Mouse (Mus musculus) brain, embryonic 14.5 days (tissue): ENCODE results near the gene Apom.

Source experiments
- CTCF ChIP-seq: fragments of 200-500 bp; IDR thresholded peaks from 2 replicates; pipeline ENCODE4 v1.5.1; 2012; ENCODE audit warnings: inconsistent platforms, mild to moderate bottlenecking, moderate library complexity, borderline replicate concordance; ENCODE audit not compliant: insufficient read depth, insufficient read length; ENCODE audit errors: extremely low read depth
- POLR2A ChIP-seq: fragments of 200-500 bp; IDR thresholded peaks from 2 replicates; pipeline ENCODE4 v1.6.1; 2012; ENCODE audit warnings: mild to moderate bottlenecking, inconsistent platforms, borderline replicate concordance; ENCODE audit not compliant: poor library complexity, insufficient read depth, insufficient read length, severe bottlenecking; ENCODE audit errors: extremely low read depth

- TF ChIP-seq CTCF (no peak), POLR2A (no peak)
These were observed 23.8 kb downstream of the Apom start, which contains the start of gene Ly6g5c for GRCm38 (mm10) chr17:35108097-35108496.
